Mouse (Mus musculus): ENCODE results near the gene Cage1.

DNA sequence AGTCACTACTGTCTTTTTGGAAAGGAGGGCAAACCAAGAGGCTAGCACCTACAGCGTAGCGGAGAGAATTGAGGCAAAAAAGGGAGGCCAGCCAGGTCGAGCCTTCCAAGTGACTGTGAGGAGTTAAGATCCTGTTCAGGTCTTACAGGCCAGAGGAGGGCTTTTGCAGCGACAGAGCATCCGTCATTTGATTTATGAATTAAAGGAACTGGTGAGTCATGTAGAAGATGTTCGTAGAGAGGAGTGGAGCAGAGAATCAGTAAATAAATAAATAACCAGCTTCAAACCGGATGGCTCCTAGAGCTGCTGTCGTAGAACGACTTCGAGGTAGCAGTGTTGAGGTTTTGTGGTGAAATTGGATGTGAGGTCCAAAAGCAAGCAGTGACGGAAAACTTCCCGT is 942 bp upstream of the Cage1 start:
- TF ChIP-seq GATA1 (IDR thresholded peaks at IDR 0.05; ENCODE audit: borderline replicate concordance, low read length) (no peak), FLI1 (IDR thresholded peaks at IDR 0.05; ENCODE audit: low read length) (no peak)
